Mouse (Mus musculus) thymus, adult 2 months (tissue): ENCODE measurements around the gene Olfr1271. TPM values are rescaled to one million over a fixed set of nuclear protein-coding genes. Genes with fewer than 3 reads are reported as not detected.
"Not testable (repeated sequence)": the region's sequence is repeated elsewhere in the genome, so short reads cannot be mapped to it uniquely, and the experiment has no call there.

Experiments used
- DNase-seq: peaks from one replicate; pipeline ENCODE4 v3.0.0; 2021
- H3K27ac ChIP-seq: fragments of 200-500 bp; 2 replicates; pipeline ENCODE4 v1.5.1; 2012; ENCODE audit warnings: low read length, control low read depth; ENCODE audit not compliant: control insufficient read depth, insufficient read depth
- H3K27me3 ChIP-seq: fragments of 200-500 bp; 2 replicates; pipeline ENCODE4 v1.6.1; 2012; ENCODE audit warnings: mild to moderate bottlenecking, low read length, moderate library complexity, mixed read lengths; ENCODE audit not compliant: control insufficient read depth, insufficient read depth
- H3K36me3 ChIP-seq: fragments of 200-500 bp; 2 replicates; pipeline ENCODE4 v1.6.1; 2012; ENCODE audit warnings: mild to moderate bottlenecking, low read length, moderate library complexity; ENCODE audit not compliant: control insufficient read depth, insufficient read depth
- H3K4me1 ChIP-seq: fragments of 200-500 bp; replicated peaks from 2 replicates; pipeline ENCODE4 v1.6.1; 2012; ENCODE audit warnings: low read length; ENCODE audit not compliant: control insufficient read depth, insufficient read depth
- H3K4me3 ChIP-seq: fragments of 200-500 bp; 2 replicates; pipeline ENCODE4 v1.5.1; 2012; ENCODE audit warnings: mild to moderate bottlenecking, low read length, control low read depth, moderate library complexity; ENCODE audit not compliant: control insufficient read depth, insufficient read depth
- CTCF ChIP-seq: fragments of 200-500 bp; IDR thresholded peaks from 2 replicates; pipeline ENCODE4 v1.5.1; 2012; ENCODE audit warnings: mild to moderate bottlenecking, control low read depth, low read length, moderate library complexity, borderline replicate concordance; ENCODE audit not compliant: control insufficient read depth, poor library complexity, insufficient read depth; ENCODE audit errors: extremely low read depth
- POLR2A ChIP-seq: fragments of 200-500 bp; IDR thresholded peaks from 2 replicates; pipeline ENCODE4 v1.6.1; 2012; ENCODE audit warnings: mild to moderate bottlenecking, low read length, control low read depth, moderate library complexity; ENCODE audit not compliant: control insufficient read depth, poor library complexity, insufficient read depth; ENCODE audit errors: extremely low read depth
- WGBS: fragments of 180-500 bp; shearing (Covaris S2); methylation state at CpG from one replicate; pipeline ENCODE4 v1.1.7; 2018; 5-methylcytosine and 5-hydroxymethylcytosine counted together
- polyA plus RNA-seq: library from polyadenylated mRNA; depleted of rRNA; stranded (reverse); fragments of >200 nt; gene quantifications from 2 replicates; pipeline ENCODE4 v1.2.3, GENCODE M21; 2012; rRNA removed

Olfr1271 gene
- polyA plus RNA-seq, result not detected in 2 replicates

DNA sequence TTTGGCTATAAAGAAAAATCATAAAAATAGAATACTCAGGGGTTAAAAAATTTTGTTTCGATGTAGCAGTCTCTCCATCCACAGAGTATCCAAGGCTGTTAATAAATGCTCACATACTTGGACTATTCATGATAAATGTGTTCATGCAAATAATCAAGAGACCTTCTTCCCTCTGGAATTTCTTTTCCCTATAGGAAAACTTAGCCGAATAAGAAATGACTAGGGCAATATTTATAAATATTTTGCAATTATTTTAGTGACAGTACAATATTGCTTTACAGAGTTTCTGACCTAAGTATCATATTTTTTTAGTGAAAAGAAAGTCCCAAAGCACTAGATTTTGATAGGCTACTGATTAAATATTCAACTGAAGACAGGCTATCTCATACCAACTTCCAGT is at the start of gene Olfr1271:
Gene Olfr1271, minus strand, starts transcription at position 101 of the 400 bp plus-strand sequence.
- Histone ChIP-seq H3K27ac (no peak within 1 kb of the TSS), H3K27me3 (no peaks in the 10 kb centered on the region), H3K4me3 (no peak within 1 kb of the TSS), H3K36me3 (no peaks in the 10 kb centered on the region), H3K4me1 (no peaks in the 10 kb centered on the region)
- 89% methylated on average over 2 of the region's 2 CpGs for WGBS
- DNase-seq, result no peak
- TF ChIP-seq POLR2A, result no peak
- TF ChIP-seq CTCF, result no peak

GRCm38 (mm10) chr2:90292741-90293140 is 21.9 kb upstream of the Olfr1271 start, which contains the start of gene Olfr1272:
Gene Olfr1272 (minus strand): TSS chr2:90292841.
- TF ChIP-seq CTCF, result no peak
- TF ChIP-seq POLR2A, result no peak
- DNase-seq, result no peak
- WGBS, result 94% methylated on average over 6 of the region's 6 CpGs

DNA sequence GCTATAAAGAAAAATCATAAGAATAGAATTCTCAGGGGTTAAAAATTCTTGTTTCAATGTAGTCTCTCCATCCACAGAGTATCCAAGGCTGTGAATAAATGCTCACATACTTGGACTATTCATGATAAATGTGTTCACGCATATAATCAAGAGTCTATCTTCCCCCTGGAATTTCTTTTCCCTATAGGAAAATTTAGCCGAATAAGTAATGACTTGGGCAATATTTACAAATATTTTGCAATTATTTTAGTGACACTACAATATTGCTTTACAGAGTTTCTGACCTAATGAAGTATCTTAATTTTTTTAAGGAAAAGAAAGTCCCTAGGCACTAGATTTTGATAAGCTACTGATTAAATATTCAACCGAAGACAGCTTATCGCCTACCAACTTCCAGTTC is 13.3 kb downstream of the Olfr1271 start, which contains the start of gene Olfr142:
Gene Olfr142, minus strand, starts transcription at position 101 of the 400 bp plus-strand sequence.
- H3K36me3 ChIP-seq, result no peaks in the 10 kb centered on the region
- no peaks in the 10 kb centered on the region for H3K27me3 ChIP-seq
- H3K4me1 ChIP-seq, result no peaks in the 10 kb centered on the region
- no peak for TF ChIP-seq CTCF
- TF ChIP-seq POLR2A, result no peak
- WGBS, result 96% methylated on average over 4 of the region's 4 CpGs
- no peak within 1 kb of the TSS for H3K4me3 ChIP-seq
- no peak for DNase-seq
- no peak within 1 kb of the TSS for H3K27ac ChIP-seq

More at GRCm38 (mm10) chr2:90292741-90293140, 21.9 kb upstream of the Olfr1271 start, which contains the start of gene Olfr1272:
- no peaks in the 10 kb centered on the region for H3K4me1 ChIP-seq
- no peaks in the 10 kb centered on the region for H3K27me3 ChIP-seq
- no peak within 1 kb of the TSS for H3K27ac ChIP-seq
- no peaks in the 10 kb centered on the region for H3K36me3 ChIP-seq
- no peak within 1 kb of the TSS for H3K4me3 ChIP-seq

- not testable (repeated sequence) for H3K4me1 ChIP-seq, DNase-seq, H3K36me3 ChIP-seq, H3K4me3 ChIP-seq, H3K27ac ChIP-seq, H3K27me3 ChIP-seq
- no CpG with 5 or more reads among the region's 6 CpGs for WGBS
Observed at GRCm38 (mm10) chr2:90224393-90224792, 46.4 kb downstream of the Olfr1271 start, which contains the start of gene Olfr1506. Gene Olfr1506 (minus strand): TSS chr2:90224493.

Other genes with a start within 250 kb of the Olfr1271 start
- not detected in 2 replicates for gene Olfr1264, start 245.5 kb downstream of the Olfr1271 start, polyA plus RNA-seq
- gene Olfr1265, start 235.7 kb downstream of the Olfr1271 start, polyA plus RNA-seq, result not detected in 2 replicates
- gene Olfr140, start 207.4 kb downstream of the Olfr1271 start, polyA plus RNA-seq, result not detected in 2 replicates
- gene Olfr1269, start 149.6 kb downstream of the Olfr1271 start, polyA plus RNA-seq, result not detected in 2 replicates
- gene Olfr32, start 128.7 kb downstream of the Olfr1271 start, polyA plus RNA-seq, result not detected in 2 replicates
- not detected in 2 replicates for gene Olfr1270, start 117.9 kb downstream of the Olfr1271 start, polyA plus RNA-seq
- not detected in 2 replicates for gene Olfr1506, start 46.5 kb downstream of the Olfr1271 start, polyA plus RNA-seq
- gene Olfr142, start 13.4 kb downstream of the Olfr1271 start, polyA plus RNA-seq, result not detected in 2 replicates
- not detected in 2 replicates for gene Olfr1272, start 21.8 kb upstream of the Olfr1271 start, polyA plus RNA-seq
- gene Gm13769, start 51.2 kb upstream of the Olfr1271 start, polyA plus RNA-seq, result not detected in 2 replicates
- not detected in 2 replicates for gene Olfr1274-ps, start 127.7 kb upstream of the Olfr1271 start, polyA plus RNA-seq